Mouse (Mus musculus) urinary bladder, postnatal 4 days (tissue): ENCODE data around the gene Bhlha15.

Source experiments
- DNase-seq, 2 experiments: peaks; one replicate each; pipeline ENCODE4 v3.0.0; 2021 to 2022; ENCODE audit warnings: low spot score in 2 of 2

Gene Bhlha15

GRCm38 (mm10) chr5:144191026-144191425 is 940 bp downstream of the Bhlha15 start:
- no peak for DNase-seq

GRCm38 (mm10) chr5:144192673-144193072 is 2.6 kb downstream of the Bhlha15 start:
- no peak for DNase-seq

GRCm38 (mm10) chr5:144194416-144194815 is 4.3 kb downstream of the Bhlha15 start:
- DNase-seq = no peak

GRCm38 (mm10) chr5:144195567-144195966 is 5.5 kb downstream of the Bhlha15 start:
- no peak for DNase-seq

GRCm38 (mm10) chr5:144200616-144201015 is 10.5 kb downstream of the Bhlha15 start:
- DNase-seq = no peak

- DNase-seq = no peak
These were observed 12.3 kb downstream of the Bhlha15 start for GRCm38 (mm10) chr5:144202430-144202829.

- DNase-seq = no peak
These were observed 13.4 kb downstream of the Bhlha15 start for GRCm38 (mm10) chr5:144203398-144203959.

GRCm38 (mm10) chr5:144204303-144204702 is 14.2 kb downstream of the Bhlha15 start:
- DNase-seq = no peak

GRCm38 (mm10) chr5:144204911-144205310 is 14.8 kb downstream of the Bhlha15 start:
- DNase-seq = no peak

- no peak for DNase-seq
These were observed 16.0 kb downstream of the Bhlha15 start for GRCm38 (mm10) chr5:144206069-144206468.

GRCm38 (mm10) chr5:144207478-144207877 is 17.4 kb downstream of the Bhlha15 start:
- no peak for DNase-seq

GRCm38 (mm10) chr5:144214453-144214852 is 24.4 kb downstream of the Bhlha15 start:
- peak; percentile 43 to 61 for DNase-seq

GRCm38 (mm10) chr5:144215992-144216391 is 25.9 kb downstream of the Bhlha15 start:
- no peak for DNase-seq

- peak in 1 of 2 experiments; percentile 54 for DNase-seq
These were observed 28.0 kb downstream of the Bhlha15 start for GRCm38 (mm10) chr5:144218061-144218460.

- peak in 1 of 2 experiments; percentile 56 for DNase-seq
These were observed 29.2 kb downstream of the Bhlha15 start for GRCm38 (mm10) chr5:144219306-144219705.

GRCm38 (mm10) chr5:144219936-144220335 is 29.9 kb downstream of the Bhlha15 start:
- DNase-seq = no peak

- DNase-seq = no peak
These were observed 31.2 kb downstream of the Bhlha15 start for GRCm38 (mm10) chr5:144221305-144221704.

GRCm38 (mm10) chr5:144222811-144223502 is 32.9 kb downstream of the Bhlha15 start:
- DNase-seq = no peak

- DNase-seq = peak; percentile 90 to 93
These were observed 33.4 kb downstream of the Bhlha15 start, which contains the start of gene Tecpr1 for GRCm38 (mm10) chr5:144223503-144223862. TSS of gene Tecpr1 (minus strand) at chr5:144223615.

GRCm38 (mm10) chr5:144223899-144224816 is 34.1 kb downstream of the Bhlha15 start:
- no peak for DNase-seq

- no peak for DNase-seq
These were observed 36.1 kb downstream of the Bhlha15 start for GRCm38 (mm10) chr5:144226220-144226619.

GRCm38 (mm10) chr5:144230216-144230615 is 40.1 kb downstream of the Bhlha15 start:
- DNase-seq = no peak
